Mouse (Mus musculus): Measurements from ENCODE around the gene Amer3.

- no peak for TF ChIP-seq TAL1 (IDR thresholded peaks at IDR 0.05; ENCODE audit: low read length)
- no peak for TF ChIP-seq GATA1 (IDR thresholded peaks at IDR 0.05; ENCODE audit: low read length)
Observed at GRCm38 (mm10) chr1:34600000-34600399, 20.5 kb downstream of the Amer3 start.

Measured in erythroblast, embryonic 14.5 days (primary cell).